Mouse (Mus musculus): ENCODE results near the gene Rab3il1. TPM values are rescaled to one million over a fixed set of nuclear protein-coding genes. Genes with fewer than 3 reads are reported as not detected.

Gene Rab3il1
- total and polyA plus RNA-seq, 3 experiments, result 0.04 TPM; not detected in 2

DNA sequence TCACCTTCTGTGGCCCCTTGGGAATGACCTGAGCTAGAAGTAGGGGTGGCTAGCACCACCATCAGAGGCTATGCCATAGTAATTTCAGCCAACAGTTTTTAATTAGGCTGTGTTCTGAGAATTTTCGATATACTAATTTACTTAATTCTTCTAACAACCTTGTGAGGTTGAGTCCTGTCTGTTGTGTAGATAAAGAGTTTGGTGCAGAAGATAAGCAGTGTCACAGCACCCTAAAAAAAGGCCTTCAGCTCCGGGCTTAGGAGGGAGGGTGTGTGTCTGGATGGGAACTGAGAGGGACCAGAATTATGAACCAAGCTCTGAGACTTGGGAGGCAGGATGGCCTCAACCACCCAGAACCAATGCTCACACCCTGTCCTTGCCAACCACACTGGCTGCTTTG is 44.2 kb downstream of the Rab3il1 start:
- Histone ChIP-seq H3K36me3 (replicated peaks in 1 of 2; ENCODE audit: control insufficient read depth in 1 of 2, insufficient read depth in 1 of 2, low read length in 1 of 2) (no peaks in the 10 kb centered on the region), H3K4me2 (ENCODE audit: insufficient read depth, low read depth, poor library complexity, severe bottlenecking) (no peak overlapping the region), H3K27me3 (replicated peaks) (peaks cover 1% of the 10 kb centered on the region), H3K4me3 (replicated peaks in 1 of 3; ENCODE audit: low read depth in 2 of 3, low read length in 2 of 3, poor library complexity in 1 of 3) (no peak overlapping the region), H3K4me1 (ENCODE audit: control insufficient read depth in 1 of 2, insufficient read depth in 2 of 2) (peaks cover 5 to 15% of the 10 kb centered on the region in 2 experiments; a peak in 3 of 4 replicates), H3K79me2 (replicated peaks; ENCODE audit: control insufficient read depth, extremely low read depth, insufficient read depth, poor library complexity, severe bottlenecking) (no peaks in the 10 kb centered on the region), H3K9ac (ENCODE audit: insufficient read depth, low read depth) (no peak overlapping the region), H3K9me3 (replicated peaks; ENCODE audit: low read length) (peaks cover 4% of the 10 kb centered on the region), H3K27ac (ENCODE audit: insufficient read depth, low read depth) (no peak overlapping the region)
- in situ Hi-C loops (cut with MboI; ENCODE audit: low pct_ligation_motif_present, low pct_unique_long_range_greater_than_20kb, low sequenced_read_pairs) (no loop called here), dilution Hi-C loops (cut with MboI; ENCODE audit: extremely low pct_ligation_motif_present, extremely low pct_unique_long_range_greater_than_20kb, low sequenced_read_pairs) (no loop called here)
- TF ChIP-seq ZKSCAN1 (IDR thresholded peaks at IDR 0.05; ENCODE audit: borderline replicate concordance, low read depth, low read length) (no peak), UBTF (IDR thresholded peaks at IDR 0.05; ENCODE audit: low read depth, low read length) (no peak), ZNF384 (IDR thresholded peaks at IDR 0.05; ENCODE audit: low read depth, low read length) (no peak), POLR2A (IDR thresholded peaks at IDR 0.05; ENCODE audit: low read depth, low read length) (no peak), BHLHE40 (IDR thresholded peaks at IDR 0.05; ENCODE audit: low read depth, low read length) (no peak), ELF1 (IDR thresholded peaks at IDR 0.05; ENCODE audit: low read depth, low read length) (no peak)
- DNase-seq (ENCODE audit: extremely low read depth), result no peak

- Histone ChIP-seq H3K27ac (ENCODE audit: insufficient read depth, low read depth) (no peak overlapping the region), H3K9ac (ENCODE audit: insufficient read depth, low read depth) (no peak overlapping the region), H3K4me3 (replicated peaks in 1 of 3; ENCODE audit: low read depth in 2 of 3, low read length in 2 of 3, poor library complexity in 1 of 3) (no peak overlapping the region), H3K9me3 (replicated peaks; ENCODE audit: low read length) (no peaks in the 10 kb centered on the region), H3K4me1 (ENCODE audit: control insufficient read depth in 1 of 2, insufficient read depth in 2 of 2) (peaks cover 5 to 15% of the 10 kb centered on the region in 2 experiments; a peak in 3 of 4 replicates), H3K79me2 (replicated peaks; ENCODE audit: control insufficient read depth, extremely low read depth, insufficient read depth, poor library complexity, severe bottlenecking) (no peaks in the 10 kb centered on the region), H3K27me3 (replicated peaks) (no peaks in the 10 kb centered on the region), H3K36me3 (replicated peaks in 1 of 2; ENCODE audit: control insufficient read depth in 1 of 2, insufficient read depth in 1 of 2, low read length in 1 of 2) (no peaks in the 10 kb centered on the region), H3K4me2 (ENCODE audit: insufficient read depth, low read depth, poor library complexity, severe bottlenecking) (no peak overlapping the region)
- DNase-seq (ENCODE audit: extremely low read depth), result no peak
- dilution Hi-C loops (cut with MboI; ENCODE audit: extremely low pct_ligation_motif_present, extremely low pct_unique_long_range_greater_than_20kb, low sequenced_read_pairs), result no loop called here
- TF ChIP-seq TBP (conservative IDR thresholded peaks at IDR 0.05; ENCODE audit: low read depth, low read length) (no peak), SIN3A (IDR thresholded peaks at IDR 0.05; ENCODE audit: low read length) (no peak), E2F4 (IDR thresholded peaks at IDR 0.05; ENCODE audit: insufficient replicate concordance, low read depth, low read length) (no peak), JUN (IDR thresholded peaks at IDR 0.05; ENCODE audit: insufficient read depth, low read depth, low read length) (no peak), USF2 (conservative IDR thresholded peaks at IDR 0.05; ENCODE audit: low read depth, low read length) (no peak), ZMIZ1 (IDR thresholded peaks at IDR 0.05; ENCODE audit: low read depth, low read length) (no peak)
- in situ Hi-C loops (cut with MboI; ENCODE audit: low pct_ligation_motif_present, low pct_unique_long_range_greater_than_20kb, low sequenced_read_pairs), result no loop called here
Observed at GRCm38 (mm10) chr19:10046346-10046745, 44.9 kb downstream of the Rab3il1 start.

- Histone ChIP-seq H3K36me3 (replicated peaks in 1 of 2; ENCODE audit: control insufficient read depth in 1 of 2, insufficient read depth in 1 of 2, low read length in 1 of 2) (no peaks in the 10 kb centered on the region), H3K4me2 (ENCODE audit: insufficient read depth, low read depth, poor library complexity, severe bottlenecking) (no peak overlapping the region)
- in situ Hi-C loops (cut with MboI; ENCODE audit: low pct_ligation_motif_present, low pct_unique_long_range_greater_than_20kb, low sequenced_read_pairs), result no loop called here
Observed at GRCm38 (mm10) chr19:10046983-10047382, 45.5 kb downstream of the Rab3il1 start.

More at GRCm38 (mm10) chr19:10046983-10047382, 45.5 kb downstream of the Rab3il1 start:
- Histone ChIP-seq H3K4me3 (replicated peaks in 1 of 3; ENCODE audit: low read depth in 2 of 3, low read length in 2 of 3, poor library complexity in 1 of 3) (no peak overlapping the region), H3K79me2 (replicated peaks; ENCODE audit: control insufficient read depth, extremely low read depth, insufficient read depth, poor library complexity, severe bottlenecking) (no peaks in the 10 kb centered on the region), H3K9ac (ENCODE audit: insufficient read depth, low read depth) (no peak overlapping the region), H3K27me3 (replicated peaks) (no peaks in the 10 kb centered on the region), H3K9me3 (replicated peaks; ENCODE audit: low read length) (no peaks in the 10 kb centered on the region), H3K27ac (ENCODE audit: insufficient read depth, low read depth) (no peak overlapping the region), H3K4me1 (ENCODE audit: control insufficient read depth in 1 of 2, insufficient read depth in 2 of 2) (peaks cover 5 to 15% of the 10 kb centered on the region in 2 experiments; a peak in 3 of 4 replicates)
- TF ChIP-seq TCF12 (IDR thresholded peaks at IDR 0.05; ENCODE audit: low read depth, low read length) (0 out of 2 replicates have a peak, but pooled peaks have one; percentile 34), IRF4 (IDR thresholded peaks at IDR 0.05; ENCODE audit: low read depth, low read length) (peak; percentile 77), MEF2A (IDR thresholded peaks at IDR 0.05; ENCODE audit: borderline replicate concordance, low read depth, low read length) (no peak), BHLHE40 (IDR thresholded peaks at IDR 0.05; ENCODE audit: low read depth, low read length) (peak; percentile 47; the same call in 1 of the 2 replicates), EP300 (IDR thresholded peaks at IDR 0.05; ENCODE audit: low read length) (peak; percentile 57)
- no peak for DNase-seq (ENCODE audit: extremely low read depth)
- dilution Hi-C loops (cut with MboI; ENCODE audit: extremely low pct_ligation_motif_present, extremely low pct_unique_long_range_greater_than_20kb, low sequenced_read_pairs), result no loop called here
